In genomic region chr9:74248084-74248483, GRCm38 (mm10) we compare ENCODE assay signal across 22 mouse cellular contexts.
DNase-seq lines count a peak whose midpoint lies in the region; ATAC-seq and TF ChIP-seq lines count a peak whose summit lies in the region.
"Had no signal": no experiment of that assay in that cellular context is flagged by ENCODE, and none has a peak within 500 bp of the region (broad histone marks: within the 10 kb centered on the region; RNA-seq: fewer than 3 reads in every experiment).

No protein-coding gene starts in this region.

- H3K9me3 ChIP-seq in heart, embryonic 10.5 days = no peaks in the 10 kb centered on the region
- H3K9me3 ChIP-seq in heart, embryonic 15.5 days (replicated peaks) = no peaks in the 10 kb centered on the region
- no peaks in the 10 kb centered on the region for H3K9me3 ChIP-seq in hindbrain, embryonic 10.5 days
- no peaks in the 10 kb centered on the region for H3K9me3 ChIP-seq in hindbrain, postnatal 0 days (ENCODE audit: low read length)
- H3K9me3 ChIP-seq: forebrain, embryonic 10.5 days; forebrain, embryonic 13.5 days had no signal

- intact Hi-C loops in heart, adult 2 months (cut with DNase I) = no loop called here

- WGBS in heart, embryonic 10.5 days = 74% methylated on average over 4 of the region's 4 CpGs
- 60% methylated on average over 4 of the region's 4 CpGs for whole genome bisulfite sequencing in heart, adult 2 months
- 54% methylated on average over 4 of the region's 4 CpGs for WGBS in heart, embryonic 15.5 days
- WGBS in hindbrain, embryonic 10.5 days = 88% methylated on average over 4 of the region's 4 CpGs
- 80% methylated on average over 4 of the region's 4 CpGs for WGBS in hindbrain, postnatal 0 days

- no peak for TF ChIP-seq CTCF in heart, adult 2 months (IDR thresholded peaks at IDR 0.05)
- TF ChIP-seq CTCF in hindbrain, postnatal 0 days (IDR thresholded peaks at IDR 0.05; ENCODE audit: low read depth) = no peak

- no peak overlapping the region for H3K9ac ChIP-seq in heart, adult 2 months (ENCODE audit: low read depth, low read length)
- H3K9ac ChIP-seq in heart, embryonic 15.5 days = no peak overlapping the region
- H3K9ac ChIP-seq in hindbrain, postnatal 0 days (replicated peaks; ENCODE audit: low read length) = no peak overlapping the region
- H3K9ac ChIP-seq: forebrain, embryonic 13.5 days; hindbrain, embryonic 14.5 days had no signal

- TF ChIP-seq EP300 in heart, adult 2 months (IDR thresholded peaks at IDR 0.05; ENCODE audit: insufficient read depth, low read depth, low read length) = no peak

- ATAC-seq in heart, embryonic 15.5 days (replicated peaks; ENCODE audit: insufficient number of reproducible peaks, insufficient read depth, low FRiP score, low read depth) = no peak
- no peak for ATAC-seq in hindbrain, postnatal 0 days
- ATAC-seq: forebrain, embryonic 13.5 days; intestine, postnatal 0 days; Patski had no signal

- TF ChIP-seq POLR2A in heart, adult 2 months (IDR thresholded peaks at IDR 0.05; ENCODE audit: insufficient read depth, low read depth, low read length) = no peak

- H3K4me1 ChIP-seq in heart, embryonic 10.5 days = peaks cover 7% of the 10 kb centered on the region
- no peaks in the 10 kb centered on the region for H3K4me1 ChIP-seq in heart, adult 2 months (ENCODE audit: control insufficient read depth, insufficient read depth, low read length)
- peaks cover 5% of the 10 kb centered on the region; the same call in 1 of the 2 replicates for H3K4me1 ChIP-seq in heart, embryonic 15.5 days (replicated peaks)
- peaks cover 41% of the 10 kb centered on the region for H3K4me1 ChIP-seq in hindbrain, embryonic 10.5 days (replicated peaks)
- no peaks in the 10 kb centered on the region for H3K4me1 ChIP-seq in hindbrain, postnatal 0 days (ENCODE audit: insufficient read depth, low read length)
- H3K4me1 ChIP-seq: forebrain, embryonic 10.5 days; forebrain, embryonic 13.5 days had no signal

- no peak for DNase-seq in heart, embryonic 10.5 days (ENCODE audit: low spot score)
- no peak for DNase-seq in heart, adult 2 months
- no peak for DNase-seq in heart, adult 9 months (ENCODE audit: low spot score in 2 of 2)
- DNase-seq in hindbrain, embryonic 10.5 days (ENCODE audit: low spot score) = no peak
- no peak for DNase-seq in hindbrain, postnatal 0 days (ENCODE audit: low spot score)
- DNase-seq: adrenal gland, postnatal 10 days; adrenal gland, postnatal 36 days; B cell, adult 2 months; cerebellum, adult 18-20 months; cerebellum, adult 9-10 months; cerebellum, postnatal 14 days; gastrocnemius, postnatal 25 days; heart, postnatal 36 days; kidney, adult 2 months had no signal

- H3K79me2 ChIP-seq in heart, adult 2 months (replicated peaks; ENCODE audit: control insufficient read depth, insufficient read depth, low read length) = no peaks in the 10 kb centered on the region

- peak overlapping the region; percentile 9; the same call in 1 of the 2 replicates for H3K4me2 ChIP-seq in heart, embryonic 15.5 days
- H3K4me2 ChIP-seq in hindbrain, postnatal 0 days (ENCODE audit: low read depth, low read length) = no peak overlapping the region
- H3K4me2 ChIP-seq: forebrain, embryonic 13.5 days; hindbrain, embryonic 14.5 days had no signal

- H3K4me3 ChIP-seq in heart, embryonic 10.5 days = no peak overlapping the region
- H3K4me3 ChIP-seq in heart, adult 2 months = no peak overlapping the region
- H3K4me3 ChIP-seq in heart, embryonic 15.5 days = no peak overlapping the region
- H3K4me3 ChIP-seq in hindbrain, embryonic 10.5 days = no peak overlapping the region
- no peak overlapping the region for H3K4me3 ChIP-seq in hindbrain, postnatal 0 days (ENCODE audit: low read length)
- H3K4me3 ChIP-seq: forebrain, embryonic 10.5 days; forebrain, embryonic 13.5 days had no signal

- peak overlapping the region; percentile 42; the same call in 1 of the 2 replicates for H3K27ac ChIP-seq in heart, embryonic 10.5 days
- no peak overlapping the region for H3K27ac ChIP-seq in heart, adult 2 months
- H3K27ac ChIP-seq in heart, embryonic 15.5 days = peak overlapping the region; percentile 45
- H3K27ac ChIP-seq in hindbrain, embryonic 10.5 days = 0 out of 2 replicates have a peak overlapping the region, but pooled peaks have one; percentile 40
- H3K27ac ChIP-seq in hindbrain, postnatal 0 days = no peak overlapping the region
- H3K27ac ChIP-seq: forebrain, embryonic 10.5 days; forebrain, embryonic 13.5 days; hindbrain, embryonic 14.5 days had no signal

- no peaks in the 10 kb centered on the region for H3K36me3 ChIP-seq in heart, embryonic 10.5 days
- H3K36me3 ChIP-seq in heart, adult 2 months (ENCODE audit: control insufficient read depth, insufficient read depth, low read length) = no peaks in the 10 kb centered on the region
- no peaks in the 10 kb centered on the region for H3K36me3 ChIP-seq in heart, embryonic 15.5 days
- H3K36me3 ChIP-seq in hindbrain, embryonic 10.5 days = no peaks in the 10 kb centered on the region
- H3K36me3 ChIP-seq in hindbrain, postnatal 0 days (ENCODE audit: insufficient read depth, low read length) = no peaks in the 10 kb centered on the region
- H3K36me3 ChIP-seq: forebrain, embryonic 10.5 days; G1E had no signal

- H3K27me3 ChIP-seq in heart, embryonic 10.5 days (ENCODE audit: insufficient read depth, poor library complexity, severe bottlenecking) = no peaks in the 10 kb centered on the region
- H3K27me3 ChIP-seq in heart, adult 2 months (ENCODE audit: control insufficient read depth, insufficient read depth, low read length) = no peaks in the 10 kb centered on the region
- no peaks in the 10 kb centered on the region for H3K27me3 ChIP-seq in heart, embryonic 15.5 days
- no peaks in the 10 kb centered on the region for H3K27me3 ChIP-seq in hindbrain, embryonic 10.5 days (ENCODE audit: insufficient read depth, poor library complexity, severe bottlenecking)
- no peaks in the 10 kb centered on the region for H3K27me3 ChIP-seq in hindbrain, postnatal 0 days (ENCODE audit: insufficient read depth, low read length)
- H3K27me3 ChIP-seq: CH12.LX; forebrain, embryonic 13.5 days had no signal

Comparison
In these comparisons a context has a peak if more than half of its experiments do, and no peak if none do; other contexts are left out.
1. H3K27ac ChIP-seq: peak in heart, embryonic 10.5 days (single experiment), heart, embryonic 15.5 days (single experiment) and hindbrain, embryonic 10.5 days (single experiment); none in heart, adult 2 months (single experiment) and hindbrain, postnatal 0 days (single experiment).